In the genomic region with DNA sequence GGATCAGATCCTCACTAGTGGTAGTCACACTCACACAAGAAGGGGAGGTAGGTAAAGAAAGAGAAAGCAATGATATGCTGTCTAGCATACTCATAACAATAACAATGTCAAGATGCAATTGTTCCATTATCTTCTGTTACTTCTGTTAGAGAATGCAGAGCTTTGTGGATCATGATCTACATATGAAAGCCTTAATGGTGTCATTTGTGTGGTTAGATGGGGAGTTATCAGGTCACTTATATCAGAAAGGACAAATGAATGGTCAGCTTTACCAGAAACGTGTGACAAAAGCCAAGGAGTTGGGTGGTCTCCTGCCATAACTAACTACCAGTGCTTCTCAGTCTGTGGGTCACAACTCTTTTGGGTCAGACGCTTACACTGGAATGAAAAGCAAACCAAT, we compare ENCODE assay signal across 25 mouse cellular contexts. TPM values are rescaled to one million over a fixed set of nuclear protein-coding genes. Genes with fewer than 3 reads are reported as not detected.
DNase-seq lines count a peak whose midpoint lies in the region; ATAC-seq and TF ChIP-seq lines count a peak whose summit lies in the region.
"Had no signal": no experiment of that assay in that cellular context is flagged by ENCODE, and none has a peak within 500 bp of the region (broad histone marks: within the 10 kb centered on the region; RNA-seq: fewer than 3 reads in every experiment).

No protein-coding gene starts in this region.

- no peak overlapping the region for H3K4me2 ChIP-seq in neural tube, embryonic 15.5 days
- H3K4me2 ChIP-seq: embryonic facial prominence, embryonic 13.5 days; embryonic facial prominence, embryonic 15.5 days; forebrain, embryonic 12.5 days; forebrain, embryonic 15.5 days had no signal

- DNase-seq in ES-E14 (ENCODE audit: low read depth, low spot score) = peak; percentile 46
- peak; percentile 74 for DNase-seq in ZHBTc4 (ENCODE audit: low read depth, low spot score)
- DNase-seq: adrenal gland, adult 2 months; adrenal gland, postnatal 10 days; adrenal gland, postnatal 25 days; B cell, adult 2 months; cerebellum, adult 11 months; cerebellum, adult 18-20 months; cerebellum, adult 8-10 months; cerebellum, adult 9-11 months; cerebellum, postnatal 14 days; cerebellum, postnatal 36 days; embryo, embryonic 11 days; forebrain, postnatal 0 days had no signal

- peaks cover 5% of the 10 kb centered on the region for H3K4me1 ChIP-seq in ES-Bruce4 (ENCODE audit: control insufficient read depth, insufficient read depth, low read length)
- peaks cover 2 to 3% of the 10 kb centered on the region in 2 experiments; a peak in 2 of 4 replicates for H3K4me1 ChIP-seq in ES-E14 (ENCODE audit: control insufficient read depth in 2 of 2, insufficient read depth in 2 of 2, low read length in 2 of 2, poor library complexity in 1 of 2)
- H3K4me1 ChIP-seq in neural tube, embryonic 15.5 days = peaks cover 9% of the 10 kb centered on the region
- H3K4me1 ChIP-seq: forebrain, embryonic 10.5 days; forebrain, embryonic 12.5 days had no signal

- no peak for TF ChIP-seq POLR2A in ES-Bruce4 (IDR thresholded peaks at IDR 0.05; ENCODE audit: insufficient read depth, low read length)

- ATAC-seq in neural tube, embryonic 15.5 days (ENCODE audit: low FRiP score) = no peak
- ATAC-seq in frontal cortex, adult (ENCODE audit: low TSS enrichment) = no peak
- ATAC-seq: CD4-positive, CD25-positive, alpha-beta regulatory T cell, adult 4 months; forebrain, embryonic 15.5 days; forebrain, postnatal 0 days had no signal

- no peak overlapping the region for H3K4me3 ChIP-seq in ES-Bruce4 (ENCODE audit: low read depth, low read length)
- H3K4me3 ChIP-seq in ES-E14 (ENCODE audit: insufficient read depth in 1 of 2, low read depth in 1 of 2, low read length in 2 of 2, poor library complexity in 1 of 2, severe bottlenecking in 1 of 2) = no peak overlapping the region
- H3K4me3 ChIP-seq in neural tube, embryonic 15.5 days (replicated peaks) = no peak overlapping the region
- H3K4me3 ChIP-seq: embryonic facial prominence, embryonic 13.5 days; embryonic facial prominence, embryonic 15.5 days; erythroblast, embryonic 14.5 days; forebrain, embryonic 10.5 days; forebrain, embryonic 12.5 days; forebrain, embryonic 15.5 days had no signal

- TF ChIP-seq EP300 in ES-Bruce4 (IDR thresholded peaks at IDR 0.05; ENCODE audit: insufficient read depth, low read depth, low read length) = no peak

- H3K9me3 ChIP-seq in ES-Bruce4 (replicated peaks; ENCODE audit: control insufficient read depth, insufficient read depth, low read length, poor library complexity, severe bottlenecking) = no peaks in the 10 kb centered on the region
- H3K9me3 ChIP-seq in ES-E14 (ENCODE audit: control insufficient read depth, insufficient read depth, low read depth, low read length) = no peaks in the 10 kb centered on the region
- H3K9me3 ChIP-seq in neural tube, embryonic 15.5 days (replicated peaks) = no peaks in the 10 kb centered on the region
- H3K9me3 ChIP-seq: embryonic facial prominence, embryonic 13.5 days; embryonic facial prominence, embryonic 15.5 days; forebrain, embryonic 10.5 days; forebrain, embryonic 12.5 days; forebrain, embryonic 15.5 days had no signal

- no peak for TF ChIP-seq CTCF in ES-Bruce4 (IDR thresholded peaks at IDR 0.05; ENCODE audit: low read depth, low read length)

- H3K27ac ChIP-seq in ES-Bruce4 (ENCODE audit: insufficient read depth, low read length) = peak overlapping the region; percentile 48
- no peak overlapping the region for H3K27ac ChIP-seq in ES-E14 (ENCODE audit: insufficient read depth, low read depth, low read length, poor library complexity, severe bottlenecking)
- no peak overlapping the region for H3K27ac ChIP-seq in neural tube, embryonic 15.5 days (replicated peaks)
- H3K27ac ChIP-seq: embryonic facial prominence, embryonic 13.5 days; embryonic facial prominence, embryonic 15.5 days; forebrain, embryonic 10.5 days; forebrain, embryonic 12.5 days; forebrain, embryonic 15.5 days had no signal

- H3K27me3 ChIP-seq in ES-Bruce4 (ENCODE audit: control insufficient read depth, insufficient read depth, low read length, poor library complexity, severe bottlenecking) = no peaks in the 10 kb centered on the region
- no peaks in the 10 kb centered on the region for H3K27me3 ChIP-seq in neural tube, embryonic 15.5 days (replicated peaks)
- H3K27me3 ChIP-seq: CH12.LX; embryonic facial prominence, embryonic 13.5 days; embryonic facial prominence, embryonic 15.5 days; forebrain, embryonic 12.5 days; forebrain, embryonic 15.5 days had no signal

- peaks cover 14% of the 10 kb centered on the region for H3K36me3 ChIP-seq in ES-Bruce4 (ENCODE audit: control insufficient read depth, insufficient read depth, low read length, poor library complexity, severe bottlenecking)
- peaks cover 2% of the 10 kb centered on the region; the same call in 1 of the 2 replicates for H3K36me3 ChIP-seq in ES-E14 (ENCODE audit: control insufficient read depth, insufficient read depth, low read length, poor library complexity, severe bottlenecking)
- no peaks in the 10 kb centered on the region for H3K36me3 ChIP-seq in neural tube, embryonic 15.5 days
- H3K36me3 ChIP-seq: forebrain, embryonic 15.5 days had no signal

- H3K9ac ChIP-seq in ES-Bruce4 (ENCODE audit: low read depth, poor library complexity, severe bottlenecking) (no peak overlapping the region), ES-E14 (ENCODE audit: insufficient read depth, low read depth, low read length, poor library complexity, severe bottlenecking) (no peak overlapping the region)
- no peak overlapping the region for H3K9ac ChIP-seq in neural tube, embryonic 15.5 days (replicated peaks)
- H3K9ac ChIP-seq: embryonic facial prominence, embryonic 13.5 days; embryonic facial prominence, embryonic 15.5 days; forebrain, embryonic 12.5 days; forebrain, embryonic 15.5 days; forebrain, postnatal 0 days had no signal

- in situ Hi-C loops in ES-E14 (cut with MboI; ENCODE audit: low sequenced_read_pairs in 2 of 2, unreplicated experiment in 2 of 2) = no loop called here

- 62% methylated on average over 2 of the region's 2 CpGs for WGBS in neural tube, embryonic 15.5 days

TF ChIP-seq in ES-E14, 5 proteins besides CTCF, POLR2A, EP300 and RAD21:
- TF ChIP-seq CHD2 (IDR thresholded peaks at IDR 0.05; ENCODE audit: low read depth, low read length) = no peak
- TF ChIP-seq MAFK (IDR thresholded peaks at IDR 0.05; ENCODE audit: insufficient read depth, low read depth, low read length) = no peak
- no peak for TF ChIP-seq HCFC1 (IDR thresholded peaks at IDR 0.05; ENCODE audit: borderline replicate concordance, insufficient read depth, low read length)
- TF ChIP-seq ZC3H11A (IDR thresholded peaks at IDR 0.05; ENCODE audit: borderline replicate concordance, low read depth, low read length) = no peak
- TF ChIP-seq ZNF384 (IDR thresholded peaks at IDR 0.05; ENCODE audit: low read depth, low read length) = no peak
TF ChIP-seq in ES-E14: peak in this region for 0.

RNA-seq across cellular contexts. Expression of a gene that starts 13.2 kb away (rescaled TPM):
- polyA plus RNA-seq in ES-Bruce4 (2011; ENCODE audit: insufficient read depth, insufficient read length, low read depth, missing spikeins) = 127 and 152 TPM in 2 replicates
- 75.5 and 84.6 TPM in 2 replicates for total RNA-seq in ES-E14 (2012; rRNA removed)
- 16.2 and 16.4 TPM in 2 replicates for polyA plus RNA-seq in neural tube, embryonic 15.5 days (2015; fragmentation: Nextera tagmentation; extraction: Ambion mirVana)
